Mouse (Mus musculus) midbrain, embryonic 13.5 days (tissue): Measurements from ENCODE around the gene Cdc42ep4. TPM values are rescaled to one million over a fixed set of nuclear protein-coding genes. Genes with fewer than 3 reads are reported as not detected.

Experiments used
- ATAC-seq: fragments of 200-750 bp; cut with Nextera tagmentation; 2 replicates; pipeline ENCODE4 v1.8.0; 2017; ENCODE audit warnings: mild to moderate bottlenecking, moderate TSS enrichment, moderate library complexity
- H3K27ac ChIP-seq: fragments of 300-500 bp; sonication (generic); 2 replicates; pipeline ENCODE4 v1.5.1; 2015; ENCODE audit warnings: inconsistent platforms, mild to moderate bottlenecking, moderate library complexity
- H3K27me3 ChIP-seq: fragments of 300-500 bp; sonication (generic); 2 replicates; pipeline ENCODE4 v1.6.1; 2015; ENCODE audit warnings: mild to moderate bottlenecking, inconsistent platforms
- H3K36me3 ChIP-seq: fragments of 300-500 bp; sonication (generic); 2 replicates; pipeline ENCODE4 v1.6.1; 2015; ENCODE audit warnings: mild to moderate bottlenecking, inconsistent platforms
- H3K4me1 ChIP-seq: fragments of 300-500 bp; sonication (generic); replicated peaks from 2 replicates; pipeline ENCODE4 v1.6.1; 2015; ENCODE audit warnings: inconsistent platforms
- H3K4me2 ChIP-seq: fragments of 300-500 bp; sonication (generic); replicated peaks from 2 replicates; pipeline ENCODE4 v1.6.1; 2015; ENCODE audit warnings: moderate library complexity, mild to moderate bottlenecking, inconsistent platforms
- H3K4me3 ChIP-seq: fragments of 300-500 bp; sonication (generic); replicated peaks from 2 replicates; pipeline ENCODE4 v1.5.1; 2015; ENCODE audit warnings: mild to moderate bottlenecking, inconsistent platforms
- H3K9ac ChIP-seq: fragments of 300-500 bp; sonication (generic); replicated peaks from 2 replicates; pipeline ENCODE4 v1.6.1; 2015; ENCODE audit warnings: mild to moderate bottlenecking, inconsistent platforms
- H3K9me3 ChIP-seq: fragments of 300-500 bp; sonication (generic); 2 replicates; pipeline ENCODE4 v1.6.1; 2016; ENCODE audit warnings: mild to moderate bottlenecking, inconsistent platforms
- WGBS: fragments of 180-500 bp; shearing (Covaris S2); methylation state at CpG from one replicate; pipeline ENCODE4 v1.1.7; 2015; 5-methylcytosine and 5-hydroxymethylcytosine counted together
- polyA plus RNA-seq: library from polyadenylated mRNA; unstranded; fragments of >200 nt; fragmentation: Nextera tagmentation; extraction: Ambion mirVana; gene quantifications from 2 replicates; pipeline ENCODE4 v1.2.1, GENCODE M21; 2015

Gene Cdc42ep4
- polyA plus RNA-seq, 1 experiment from 2014 or later: 82.7 TPM

GRCm38 (mm10) chr11:113683957-113684706, 67.5 kb downstream of the Cdc42ep4 start, which contains the start of the genes Fam104a and D11Wsu47e:
Gene Fam104a, minus strand, starts transcription at chr11:113684155.
Gene D11Wsu47e, plus strand, starts transcription at chr11:113684412.
- WGBS: under 1% methylated on average over 61 of the region's 73 CpGs
- Histone ChIP-seq H3K4me3 (peak within 1 kb of the TSS; percentile 85), H3K9ac (peak within 1 kb of the TSS; percentile 86), H3K4me1 (peaks cover 51% of the 10 kb centered on the region), H3K4me2 (peak within 1 kb of the TSS; percentile 94), H3K36me3 (peaks cover 17% of the 10 kb centered on the region), H3K9me3 (no peaks in the 10 kb centered on the region), H3K27ac (peak within 1 kb of the TSS; percentile 96), H3K27me3 (no peaks in the 10 kb centered on the region)
- ATAC-seq: peak; percentile 96

GRCm38 (mm10) chr11:113683627-113683956, 68.1 kb downstream of the Cdc42ep4 start:
- WGBS: 0% methylated on average over 25 of the region's 38 CpGs
- Histone ChIP-seq H3K36me3 (peaks cover 11% of the 10 kb centered on the region), H3K27ac (peak overlapping the region; percentile 96), H3K9ac (peak overlapping the region; percentile 86), H3K4me3 (peak overlapping the region; percentile 85), H3K4me1 (peaks cover 51% of the 10 kb centered on the region), H3K27me3 (no peaks in the 10 kb centered on the region), H3K4me2 (peak overlapping the region; percentile 94), H3K9me3 (no peaks in the 10 kb centered on the region)
- peak; percentile 85; the same call in 1 of the 2 replicates for ATAC-seq

DNA sequence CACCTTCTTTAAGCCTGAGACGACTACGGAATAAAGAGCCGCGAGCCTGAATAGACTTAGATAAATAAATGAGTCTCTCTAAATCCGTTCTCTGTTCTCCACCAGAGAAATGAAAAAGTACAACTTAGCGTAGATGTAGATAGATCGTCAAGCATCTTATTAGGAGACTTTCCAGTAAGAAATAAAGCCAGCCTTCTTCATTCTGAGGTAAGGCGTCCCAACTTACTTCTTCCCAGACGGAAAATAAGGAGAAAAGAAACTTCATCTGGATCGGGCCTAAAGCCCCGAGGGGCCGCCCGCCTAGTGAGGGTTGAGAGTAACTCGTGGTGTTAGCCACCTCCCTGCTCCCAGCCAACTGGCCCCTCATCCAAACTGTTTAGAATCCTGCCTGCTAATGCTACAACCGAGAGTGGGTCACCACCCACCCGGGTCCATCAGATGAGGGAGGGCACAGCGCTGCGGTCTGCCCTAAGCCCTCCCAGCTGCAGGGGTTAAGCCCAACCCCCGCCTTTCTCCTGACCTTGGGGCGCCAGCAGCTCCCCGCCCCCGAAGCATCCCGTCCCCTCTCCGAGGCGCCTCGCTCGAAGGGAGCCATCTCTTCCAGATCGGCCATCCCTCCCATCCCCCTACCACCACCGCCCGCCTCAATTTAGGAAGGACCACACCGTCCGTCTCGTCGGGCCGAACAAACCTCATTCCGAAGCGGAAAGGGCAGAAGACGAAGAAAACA, 68.6 kb downstream of the Cdc42ep4 start:
- H3K27me3 ChIP-seq: no peaks in the 10 kb centered on the region
- peaks cover 56% of the 10 kb centered on the region for H3K4me1 ChIP-seq
- peaks cover 6% of the 10 kb centered on the region for H3K36me3 ChIP-seq
- H3K27ac ChIP-seq: peak overlapping the region; percentile 96
- peak overlapping the region; percentile 85 for H3K4me3 ChIP-seq
- peak; percentile 14 for ATAC-seq
- WGBS: 3% methylated on average over 35 of the region's 38 CpGs
- peak overlapping the region; percentile 86 for H3K9ac ChIP-seq
- peak overlapping the region; percentile 94 for H3K4me2 ChIP-seq
- H3K9me3 ChIP-seq: no peaks in the 10 kb centered on the region

GRCm38 (mm10) chr11:113681979-113682378, 69.7 kb downstream of the Cdc42ep4 start:
- no peaks in the 10 kb centered on the region for H3K9me3 ChIP-seq

DNA sequence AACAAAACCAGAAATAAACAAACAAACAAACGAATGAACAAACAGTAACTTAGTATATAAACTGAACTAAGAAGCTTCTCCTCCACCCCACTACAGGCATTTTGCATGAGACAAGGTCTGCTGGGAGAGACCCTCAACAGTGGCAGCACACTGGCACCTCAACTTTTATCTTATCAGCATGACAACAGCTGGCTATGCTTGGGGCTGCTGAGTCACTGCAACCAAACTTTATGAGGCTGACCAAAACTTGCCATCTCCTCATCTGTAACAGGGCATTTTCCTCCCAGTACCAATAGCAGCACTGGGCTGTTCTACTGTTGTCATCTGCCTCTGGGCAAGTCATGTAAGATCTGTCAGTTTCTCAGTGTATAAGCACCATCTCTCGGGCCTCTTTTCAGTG, 70.7 kb downstream of the Cdc42ep4 start:
- 93% methylated on average over 2 of the region's 2 CpGs for WGBS
- Histone ChIP-seq H3K36me3 (peaks cover 12% of the 10 kb centered on the region), H3K9me3 (no peaks in the 10 kb centered on the region), H3K4me3 (no peak overlapping the region), H3K4me2 (no peak overlapping the region), H3K27me3 (no peaks in the 10 kb centered on the region), H3K9ac (no peak overlapping the region), H3K4me1 (peaks cover 48% of the 10 kb centered on the region), H3K27ac (no peak overlapping the region)
- ATAC-seq: no peak

More at GRCm38 (mm10) chr11:113681979-113682378, 69.7 kb downstream of the Cdc42ep4 start:
- H3K4me1 ChIP-seq: peaks cover 58% of the 10 kb centered on the region
- no peak overlapping the region for H3K9ac ChIP-seq
- no peak overlapping the region for H3K27ac ChIP-seq
- ATAC-seq: no peak
- H3K4me2 ChIP-seq: peak overlapping the region; percentile 94
- H3K27me3 ChIP-seq: no peaks in the 10 kb centered on the region
- peaks cover 2% of the 10 kb centered on the region for H3K36me3 ChIP-seq
- peak overlapping the region; percentile 4; the same call in 1 of the 2 replicates for H3K4me3 ChIP-seq

- H3K4me1 ChIP-seq: peaks cover 34% of the 10 kb centered on the region
- ATAC-seq: no peak
- no peak overlapping the region for H3K4me3 ChIP-seq
- peaks cover 28% of the 10 kb centered on the region for H3K36me3 ChIP-seq
- WGBS: 91% methylated on average over 8 of the region's 8 CpGs
- no peak overlapping the region for H3K9ac ChIP-seq
- H3K9me3 ChIP-seq: no peaks in the 10 kb centered on the region
- H3K27me3 ChIP-seq: no peaks in the 10 kb centered on the region
- H3K27ac ChIP-seq: no peak overlapping the region
- H3K4me2 ChIP-seq: no peak overlapping the region
Observed at GRCm38 (mm10) chr11:113678373-113678772, 73.3 kb downstream of the Cdc42ep4 start.

DNA sequence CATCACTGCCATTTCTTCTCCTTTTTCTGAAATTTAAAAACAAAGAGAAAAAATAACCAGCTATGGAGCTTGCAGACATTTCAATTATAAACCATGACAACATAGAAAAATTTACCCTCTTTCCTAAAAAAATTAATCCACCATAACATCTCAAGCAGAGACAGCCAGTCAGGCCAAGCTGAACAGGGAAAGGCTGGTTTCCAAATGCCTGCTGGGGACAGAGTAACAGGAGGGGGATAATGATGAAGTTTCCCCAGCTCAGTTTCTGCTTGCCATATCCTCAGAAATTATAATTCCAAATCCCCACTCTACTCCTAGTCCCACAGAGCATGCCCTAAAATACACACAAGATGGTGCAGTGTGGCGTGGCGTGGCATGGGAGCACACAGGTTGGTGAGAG, 74.3 kb downstream of the Cdc42ep4 start:
- Histone ChIP-seq H3K27me3 (no peaks in the 10 kb centered on the region), H3K27ac (no peak overlapping the region), H3K36me3 (peaks cover 37% of the 10 kb centered on the region), H3K9me3 (no peaks in the 10 kb centered on the region), H3K9ac (no peak overlapping the region), H3K4me3 (no peak overlapping the region), H3K4me1 (peaks cover 25% of the 10 kb centered on the region), H3K4me2 (no peak overlapping the region)
- ATAC-seq: no peak
- WGBS: 94% methylated on average over 2 of the region's 2 CpGs

Other genes starting within 250 kb of the Cdc42ep4 start
- gene Sstr2, start 132.5 kb downstream of the Cdc42ep4 start, polyA plus RNA-seq: 15.7 and 19.4 TPM in 2 replicates
- 31.7 and 33.2 TPM in 2 replicates for gene Cog1, start 102.7 kb downstream of the Cdc42ep4 start, polyA plus RNA-seq
- gene Slc39a11, start 101.8 kb downstream of the Cdc42ep4 start, polyA plus RNA-seq: 29.8 and 31.2 TPM in 2 replicates
- 44.7 and 47.9 TPM in 2 replicates for gene Fam104a, start 67.7 kb downstream of the Cdc42ep4 start, polyA plus RNA-seq
- gene D11Wsu47e, start 67.5 kb downstream of the Cdc42ep4 start, polyA plus RNA-seq: 21.4 and 26.7 TPM in 2 replicates
- gene Cpsf4l, start 41.9 kb downstream of the Cdc42ep4 start, polyA plus RNA-seq: 0.31 and 0.54 TPM in 2 replicates